Mouse (Mus musculus) common myeloid progenitor, adult 5-6 weeks (primary cell): ENCODE results near the gene Itpr2. TPM values are rescaled to one million over a fixed set of nuclear protein-coding genes. Genes with fewer than 3 reads are reported as not detected.
A peak's percentile ranks its signal among the peaks of the same experiment; 100 is the strongest.

Experiments
- ATAC-seq: replicated peaks from 2 replicates; pipeline ENCODE4 v1.8.0; 2016; ENCODE audit warnings: low read depth, mild to moderate bottlenecking, moderate TSS enrichment, inconsistent platforms; ENCODE audit not compliant: poor library complexity, severe bottlenecking
- total RNA-seq: library from RNA; stranded (forward); fragments of 200-1000, 187-1606 nt; gene quantifications from 2 replicates; pipeline ENCODE4 v1.2.3, GENCODE M21; 2017

Gene Itpr2
- total RNA-seq, 1 experiment from 2014 or later, result 16.3 TPM

- no peak for ATAC-seq
Observed at GRCm38 (mm10) chr6:146387039-146387713, 114.8 kb downstream of the Itpr2 start.

- ATAC-seq, result no peak
Observed at GRCm38 (mm10) chr6:146379263-146379662, 122.8 kb downstream of the Itpr2 start.

GRCm38 (mm10) chr6:146371511-146371910, 130.5 kb downstream of the Itpr2 start:
- no peak for ATAC-seq

GRCm38 (mm10) chr6:146366180-146366579, 135.8 kb downstream of the Itpr2 start:
- no peak for ATAC-seq

- ATAC-seq, result no peak
Observed at GRCm38 (mm10) chr6:146357911-146358310, 144.1 kb downstream of the Itpr2 start.

GRCm38 (mm10) chr6:146352258-146352805, 149.7 kb downstream of the Itpr2 start:
- ATAC-seq, result no peak

GRCm38 (mm10) chr6:146351816-146352215, 150.2 kb downstream of the Itpr2 start:
- ATAC-seq, result no peak

- ATAC-seq, result no peak
Observed at GRCm38 (mm10) chr6:146347568-146347967, 154.5 kb downstream of the Itpr2 start.

GRCm38 (mm10) chr6:146346545-146347195, 155.4 kb downstream of the Itpr2 start:
- ATAC-seq, result no peak

GRCm38 (mm10) chr6:146344732-146345131, 157.3 kb downstream of the Itpr2 start:
- ATAC-seq, result peak; percentile 72; the same call in 1 of the 2 replicates

GRCm38 (mm10) chr6:146343671-146344384, 158.2 kb downstream of the Itpr2 start:
- ATAC-seq, result no peak

GRCm38 (mm10) chr6:146342995-146343394, 159.0 kb downstream of the Itpr2 start:
- ATAC-seq, result no peak

GRCm38 (mm10) chr6:146341934-146342333, 160.1 kb downstream of the Itpr2 start:
- no peak for ATAC-seq

GRCm38 (mm10) chr6:146341413-146341812, 160.6 kb downstream of the Itpr2 start:
- no peak for ATAC-seq

GRCm38 (mm10) chr6:146340951-146341350, 161.1 kb downstream of the Itpr2 start:
- ATAC-seq, result no peak

- ATAC-seq, result peak; percentile 59
Observed at GRCm38 (mm10) chr6:146339779-146340178, 162.2 kb downstream of the Itpr2 start.

GRCm38 (mm10) chr6:146337237-146337636, 164.8 kb downstream of the Itpr2 start:
- no peak for ATAC-seq

GRCm38 (mm10) chr6:146335191-146335590, 166.8 kb downstream of the Itpr2 start:
- ATAC-seq, result no peak

- no peak for ATAC-seq
Observed at GRCm38 (mm10) chr6:146333506-146333905, 168.5 kb downstream of the Itpr2 start.

- no peak for ATAC-seq
Observed at GRCm38 (mm10) chr6:146331017-146331669, 170.9 kb downstream of the Itpr2 start.
